Mouse (Mus musculus) spleen, adult 2 months (tissue): ENCODE measurements around the gene Tbl3. TPM values are rescaled to one million over a fixed set of nuclear protein-coding genes. Genes with fewer than 3 reads are reported as not detected.

Source experiments
- DNase-seq, 2 experiments: peaks; one replicate each; pipeline versions ENCODE4 v3.0.0 to v3.0.0-alpha.2; 2012 to 2021; ENCODE audit warnings: low spot score in 2 of 2, low read depth in 1 of 2
- H3K27ac ChIP-seq: fragments of 200-500 bp; 2 replicates; pipeline ENCODE4 v1.5.1; 2012; ENCODE audit warnings: low read length, inconsistent platforms; ENCODE audit not compliant: insufficient read depth
- H3K27me3 ChIP-seq: fragments of 200-500 bp; 2 replicates; pipeline ENCODE4 v1.6.1; 2012; ENCODE audit warnings: mild to moderate bottlenecking, moderate library complexity, low read length, inconsistent platforms; ENCODE audit not compliant: control insufficient read depth, insufficient read depth
- H3K36me3 ChIP-seq: fragments of 200-500 bp; 2 replicates; pipeline ENCODE4 v1.6.1; 2012; ENCODE audit warnings: mild to moderate bottlenecking, low read length, inconsistent platforms; ENCODE audit not compliant: control insufficient read depth, insufficient read depth
- H3K4me1 ChIP-seq: fragments of 200-500 bp; 2 replicates; pipeline ENCODE4 v1.6.1; 2011; ENCODE audit warnings: inconsistent platforms; ENCODE audit not compliant: control insufficient read depth, insufficient read depth, insufficient read length
- H3K4me3 ChIP-seq: fragments of 200-500 bp; 2 replicates; pipeline ENCODE4 v1.5.1; 2011; ENCODE audit warnings: mild to moderate bottlenecking, inconsistent platforms; ENCODE audit not compliant: insufficient read depth, insufficient read length; ENCODE audit errors: extremely low read depth
- CTCF ChIP-seq: fragments of 200-500 bp; IDR thresholded peaks from 2 replicates; pipeline ENCODE4 v1.5.1; 2011; ENCODE audit warnings: mild to moderate bottlenecking, inconsistent platforms; ENCODE audit not compliant: insufficient read depth, insufficient read length, insufficient replicate concordance; ENCODE audit errors: extremely low read depth
- POLR2A ChIP-seq: fragments of 200-500 bp; IDR thresholded peaks from 2 replicates; pipeline ENCODE4 v1.6.1; 2011; ENCODE audit warnings: low read depth, low read length, inconsistent platforms
- WGBS: fragments of 180-500 bp; shearing (Covaris S2); methylation state at CpG from one replicate; pipeline ENCODE4 v1.1.7; 2018; 5-methylcytosine and 5-hydroxymethylcytosine counted together
- polyA plus RNA-seq: library from polyadenylated mRNA; depleted of rRNA; stranded (reverse); fragments of >200 nt; gene quantifications from 2 replicates; pipeline ENCODE4 v1.2.3, GENCODE M21; 2012

Gene Tbl3
- polyA plus RNA-seq, 1 experiment, result 52.5 TPM

DNA sequence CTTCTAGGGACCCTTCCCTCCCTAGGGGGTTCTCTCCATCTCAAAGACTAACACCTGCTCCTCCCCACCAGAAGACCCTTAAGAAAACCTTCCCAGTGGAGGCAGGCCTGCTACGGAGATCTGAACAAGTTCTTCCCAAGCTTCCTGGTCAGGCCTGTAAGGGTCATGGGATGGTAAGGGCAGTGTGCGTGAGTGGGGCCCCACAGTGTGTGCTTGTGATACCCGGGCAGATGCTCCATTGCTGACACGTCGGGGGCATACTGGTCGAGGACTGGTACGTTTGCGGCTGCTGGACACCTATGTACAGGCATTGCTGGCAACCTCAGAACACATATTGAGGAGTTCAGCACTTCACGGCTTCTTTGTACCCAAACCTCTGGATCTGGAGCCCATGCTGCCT lies 8.7 kb downstream of the Tbl3 start:
- WGBS, result 83% methylated on average over 9 of the region's 9 CpGs
- Histone ChIP-seq H3K27ac (no peak overlapping the region), H3K27me3 (no peaks in the 10 kb centered on the region), H3K4me3 (no peak overlapping the region), H3K4me1 (no peaks in the 10 kb centered on the region; the same call in none of the 2 replicates), H3K36me3 (peaks cover 15% of the 10 kb centered on the region)
- TF ChIP-seq POLR2A, result no peak
- no peak for TF ChIP-seq CTCF
- no peak for DNase-seq

DNA sequence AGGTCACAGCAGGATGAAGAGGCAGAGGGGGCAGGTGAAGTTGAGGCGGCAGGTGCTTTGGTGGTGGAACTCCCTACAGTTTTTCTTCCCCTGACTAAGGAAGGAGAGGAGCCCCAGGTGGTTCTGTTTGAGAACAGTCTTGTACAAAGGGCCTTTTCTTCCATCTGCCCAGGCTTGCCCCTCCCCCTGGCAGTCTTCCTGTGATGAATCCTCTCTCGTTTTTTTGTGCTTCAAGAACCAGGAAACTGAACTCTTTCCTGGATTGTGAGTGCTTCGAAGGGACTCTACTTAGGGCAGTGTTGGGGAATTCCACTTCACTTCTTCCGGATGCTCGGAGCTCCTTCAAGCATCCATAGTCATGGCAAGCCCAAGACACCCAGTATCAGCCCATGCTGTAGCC lies 9.5 kb downstream of the Tbl3 start:
- 47% methylated on average over 5 of the region's 5 CpGs for WGBS
- Histone ChIP-seq H3K4me1 (no peaks in the 10 kb centered on the region; the same call in none of the 2 replicates), H3K4me3 (no peak overlapping the region), H3K27ac (no peak overlapping the region), H3K36me3 (peaks cover 15% of the 10 kb centered on the region), H3K27me3 (no peaks in the 10 kb centered on the region)
- TF ChIP-seq CTCF (no peak), POLR2A (no peak)
- no peak for DNase-seq

DNA sequence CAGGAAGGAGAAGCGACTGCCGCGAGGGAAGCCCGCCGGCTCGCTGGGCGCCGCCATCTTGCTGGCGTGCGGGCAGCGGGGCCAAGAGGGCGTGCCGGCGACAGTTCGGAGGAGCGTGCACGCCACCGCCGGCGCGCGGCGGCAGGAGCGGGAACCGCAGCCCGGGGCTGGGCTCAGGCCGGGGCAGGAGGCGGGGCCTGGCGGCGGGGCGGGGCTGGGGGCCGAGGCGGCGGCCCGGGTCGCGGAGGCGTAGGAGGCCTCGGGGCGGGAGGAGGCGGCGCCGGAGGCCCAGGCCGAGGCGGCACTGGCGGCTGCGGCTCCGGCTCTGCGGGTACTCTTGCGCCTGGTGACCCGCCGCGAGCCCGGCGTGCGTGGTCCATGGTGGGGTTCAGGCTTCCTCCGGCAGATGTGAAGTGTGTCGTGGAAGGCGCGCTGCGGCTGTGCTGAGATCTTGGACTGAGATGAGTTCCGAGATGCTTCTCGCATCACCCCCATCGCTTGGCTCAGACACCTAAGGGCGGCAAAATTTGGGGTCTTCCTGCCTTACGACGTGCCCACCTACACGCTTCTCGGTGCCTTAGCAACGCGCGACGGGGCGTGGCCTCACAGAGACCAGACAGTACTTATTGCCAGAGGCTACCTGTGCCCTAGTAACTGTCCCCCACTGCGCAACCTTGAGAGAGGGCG lies 11.3 kb downstream of the Tbl3 start, which contains the start of the genes Gfer and Noxo1:
Gene Gfer, minus strand, starts transcription at position 146 of the 687 bp plus-strand sequence.
Gene Noxo1, plus strand, starts transcription at position 224 of the 687 bp plus-strand sequence.
- Histone ChIP-seq H3K4me3 (peak within 1 kb of the TSS; percentile 95), H3K27me3 (no peaks in the 10 kb centered on the region), H3K27ac (peak within 1 kb of the TSS; percentile 75), H3K36me3 (peaks cover 2% of the 10 kb centered on the region; the same call in 1 of the 2 replicates), H3K4me1 (no peaks in the 10 kb centered on the region; the same call in none of the 2 replicates)
- TF ChIP-seq POLR2A (no peak; the same call in 1 of the 2 replicates), CTCF (peak; percentile 25; the same call in 1 of the 2 replicates)
- WGBS, result under 1% methylated on average over 71 of the region's 76 CpGs
- peak; percentile 41 to 82 for DNase-seq

DNA sequence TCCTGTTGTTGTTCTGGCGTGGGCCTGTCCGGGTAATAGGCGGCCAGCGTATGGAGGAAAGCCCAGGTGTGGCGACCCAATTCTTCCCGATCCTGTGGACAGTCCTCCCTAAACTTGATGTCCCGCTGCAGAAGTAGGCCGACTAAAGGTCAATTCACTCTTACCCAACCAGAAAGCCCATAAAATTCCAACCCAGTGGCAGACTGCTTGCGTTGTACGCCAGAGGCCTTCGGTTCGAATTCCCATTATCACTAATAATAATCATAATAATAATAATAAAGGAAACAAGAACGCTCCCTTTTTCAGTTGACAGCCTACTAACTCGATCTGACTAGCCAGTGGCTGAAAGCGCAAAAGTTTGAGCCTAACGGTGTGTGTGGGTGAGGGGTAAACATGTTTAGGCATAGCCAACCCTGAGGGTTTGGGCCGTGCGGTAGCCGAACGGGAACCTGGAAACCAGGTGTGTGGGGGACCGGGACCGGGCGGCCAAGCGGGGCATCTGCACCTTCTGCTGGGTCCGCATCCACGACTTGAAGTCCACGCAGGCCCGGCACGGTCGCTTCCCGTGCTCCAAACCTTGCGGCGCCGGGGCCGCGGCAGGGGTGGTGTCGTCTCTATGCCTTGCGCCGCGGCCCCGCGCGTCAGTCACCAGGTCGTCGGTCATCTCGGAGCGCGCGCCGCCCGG lies 12.0 kb downstream of the Tbl3 start:
- TF ChIP-seq POLR2A (no peak), CTCF (no peak)
- H3K4me3 ChIP-seq, result peak overlapping the region; percentile 95
- H3K27ac ChIP-seq, result peak overlapping the region; percentile 60
- 19% methylated on average over 51 of the region's 51 CpGs for WGBS
- no peak for DNase-seq
- peaks cover 2% of the 10 kb centered on the region; the same call in 1 of the 2 replicates for H3K27me3 ChIP-seq
- H3K36me3 ChIP-seq, result no peaks in the 10 kb centered on the region
- no peaks in the 10 kb centered on the region; the same call in none of the 2 replicates for H3K4me1 ChIP-seq

GRCm38 (mm10) chr17:24692385-24692784 lies 15.1 kb downstream of the Tbl3 start:
- TF ChIP-seq CTCF (no peak), POLR2A (no peak)
- no peaks in the 10 kb centered on the region for H3K36me3 ChIP-seq
- H3K27me3 ChIP-seq, result peaks cover 16% of the 10 kb centered on the region
- no peak overlapping the region for H3K4me3 ChIP-seq
- no peak overlapping the region for H3K27ac ChIP-seq
- peaks cover 12% of the 10 kb centered on the region for H3K4me1 ChIP-seq
- no peak for DNase-seq
- WGBS, result 56% methylated on average over 5 of the region's 5 CpGs

- DNase-seq, result no peak
- no peaks in the 10 kb centered on the region for H3K36me3 ChIP-seq
- H3K4me3 ChIP-seq, result peak within 1 kb of the TSS; percentile 40; the same call in 1 of the 2 replicates
- 4% methylated on average over 53 of the region's 55 CpGs for WGBS
- H3K4me1 ChIP-seq, result peaks cover 17% of the 10 kb centered on the region
- H3K27ac ChIP-seq, result no peak within 1 kb of the TSS
- TF ChIP-seq POLR2A, result no peak
- no peak for TF ChIP-seq CTCF
- peaks cover 16% of the 10 kb centered on the region for H3K27me3 ChIP-seq
Observed at GRCm38 (mm10) chr17:24689251-24690081, 18.0 kb downstream of the Tbl3 start, which contains the start of gene Syngr3. Gene Syngr3 (minus strand): TSS chr17:24689955.
